Mouse (Mus musculus): ENCODE data around the gene Snx4. TPM values are rescaled to one million over a fixed set of nuclear protein-coding genes. Genes with fewer than 3 reads are reported as not detected.

The Snx4 gene
- polyA plus RNA-seq, 1 experiment = 17.3 TPM

- Histone ChIP-seq H3K4me3 (ENCODE audit: control insufficient read depth, insufficient read depth, low read length) (no peak overlapping the region), H3K27ac (ENCODE audit: control insufficient read depth, insufficient read depth, low read length) (no peak overlapping the region), H3K36me3 (ENCODE audit: control insufficient read depth, insufficient read depth, low read length) (peaks cover 23% of the 10 kb centered on the region), H3K4me1 (replicated peaks; ENCODE audit: control insufficient read depth, insufficient read depth, low read length) (peaks cover 15% of the 10 kb centered on the region), H3K27me3 (ENCODE audit: control insufficient read depth, insufficient read depth, low read length) (no peaks in the 10 kb centered on the region)
- no peak for DNase-seq
- TF ChIP-seq POLR2A (IDR thresholded peaks at IDR 0.05; ENCODE audit: control insufficient read depth, extremely low read depth, insufficient read depth, low read length, poor library complexity) = no peak
- no peak for TF ChIP-seq CTCF (IDR thresholded peaks at IDR 0.05; ENCODE audit: borderline replicate concordance, control insufficient read depth, extremely low read depth, insufficient read depth, low read length, poor library complexity)
- whole genome bisulfite sequencing = 6% methylated on average over 2 of the region's 2 CpGs
Observed at GRCm38 (mm10) chr16:33261584-33262061, 10.4 kb downstream of the Snx4 start.

- Histone ChIP-seq H3K4me3 (ENCODE audit: control insufficient read depth, insufficient read depth, low read length) (no peak overlapping the region), H3K27ac (ENCODE audit: control insufficient read depth, insufficient read depth, low read length) (no peak overlapping the region), H3K4me1 (replicated peaks; ENCODE audit: control insufficient read depth, insufficient read depth, low read length) (peaks cover 15% of the 10 kb centered on the region), H3K27me3 (ENCODE audit: control insufficient read depth, insufficient read depth, low read length) (no peaks in the 10 kb centered on the region), H3K36me3 (ENCODE audit: control insufficient read depth, insufficient read depth, low read length) (peaks cover 28% of the 10 kb centered on the region)
- TF ChIP-seq POLR2A (IDR thresholded peaks at IDR 0.05; ENCODE audit: control insufficient read depth, extremely low read depth, insufficient read depth, low read length, poor library complexity) (no peak), CTCF (IDR thresholded peaks at IDR 0.05; ENCODE audit: borderline replicate concordance, control insufficient read depth, extremely low read depth, insufficient read depth, low read length, poor library complexity) (no peak)
- WGBS = 7% methylated on average over 1 of the region's 1 CpGs
- no peak for DNase-seq
Observed at GRCm38 (mm10) chr16:33262096-33262495, 10.9 kb downstream of the Snx4 start.

- Histone ChIP-seq H3K36me3 (ENCODE audit: control insufficient read depth, insufficient read depth, low read length) (peaks cover 50% of the 10 kb centered on the region), H3K4me3 (ENCODE audit: control insufficient read depth, insufficient read depth, low read length) (no peak overlapping the region), H3K4me1 (replicated peaks; ENCODE audit: control insufficient read depth, insufficient read depth, low read length) (0 out of 2 replicates have a peak, but pooled peaks cover 2% of the 10 kb centered on the region), H3K27me3 (ENCODE audit: control insufficient read depth, insufficient read depth, low read length) (no peaks in the 10 kb centered on the region), H3K27ac (ENCODE audit: control insufficient read depth, insufficient read depth, low read length) (no peak overlapping the region; the same call in 1 of the 2 replicates)
- TF ChIP-seq CTCF (IDR thresholded peaks at IDR 0.05; ENCODE audit: borderline replicate concordance, control insufficient read depth, extremely low read depth, insufficient read depth, low read length, poor library complexity) (no peak), POLR2A (IDR thresholded peaks at IDR 0.05; ENCODE audit: control insufficient read depth, extremely low read depth, insufficient read depth, low read length, poor library complexity) (no peak)
- DNase-seq = no peak
- 43% methylated on average over 9 of the region's 9 CpGs for WGBS
Observed at GRCm38 (mm10) chr16:33267616-33268253, 16.5 kb downstream of the Snx4 start.

- WGBS = 94% methylated on average over 4 of the region's 4 CpGs
- Histone ChIP-seq H3K27ac (ENCODE audit: control insufficient read depth, insufficient read depth, low read length) (no peak overlapping the region), H3K36me3 (ENCODE audit: control insufficient read depth, insufficient read depth, low read length) (peaks cover 31% of the 10 kb centered on the region), H3K4me1 (replicated peaks; ENCODE audit: control insufficient read depth, insufficient read depth, low read length) (0 out of 2 replicates have a peak, but pooled peaks cover 2% of the 10 kb centered on the region), H3K4me3 (ENCODE audit: control insufficient read depth, insufficient read depth, low read length) (no peak overlapping the region), H3K27me3 (ENCODE audit: control insufficient read depth, insufficient read depth, low read length) (no peaks in the 10 kb centered on the region)
- DNase-seq = no peak
- TF ChIP-seq CTCF (IDR thresholded peaks at IDR 0.05; ENCODE audit: borderline replicate concordance, control insufficient read depth, extremely low read depth, insufficient read depth, low read length, poor library complexity) (no peak), POLR2A (IDR thresholded peaks at IDR 0.05; ENCODE audit: control insufficient read depth, extremely low read depth, insufficient read depth, low read length, poor library complexity) (no peak)
Observed at GRCm38 (mm10) chr16:33271824-33272223, 20.6 kb downstream of the Snx4 start.

- peaks cover 50% of the 10 kb centered on the region for H3K36me3 ChIP-seq (ENCODE audit: control insufficient read depth, insufficient read depth, low read length)
- no peaks in the 10 kb centered on the region for H3K4me1 ChIP-seq (replicated peaks; ENCODE audit: control insufficient read depth, insufficient read depth, low read length)
- H3K27me3 ChIP-seq (ENCODE audit: control insufficient read depth, insufficient read depth, low read length) = no peaks in the 10 kb centered on the region
- H3K4me3 ChIP-seq (ENCODE audit: control insufficient read depth, insufficient read depth, low read length) = no peak overlapping the region
- DNase-seq = no peak
- H3K27ac ChIP-seq (ENCODE audit: control insufficient read depth, insufficient read depth, low read length) = no peak overlapping the region
- WGBS = 73% methylated on average over 1 of the region's 1 CpGs
- TF ChIP-seq POLR2A (IDR thresholded peaks at IDR 0.05; ENCODE audit: control insufficient read depth, extremely low read depth, insufficient read depth, low read length, poor library complexity) = no peak
- no peak for TF ChIP-seq CTCF (IDR thresholded peaks at IDR 0.05; ENCODE audit: borderline replicate concordance, control insufficient read depth, extremely low read depth, insufficient read depth, low read length, poor library complexity)
Observed at GRCm38 (mm10) chr16:33283079-33283478, 31.8 kb downstream of the Snx4 start.

- no peaks in the 10 kb centered on the region for H3K4me1 ChIP-seq (replicated peaks; ENCODE audit: control insufficient read depth, insufficient read depth, low read length)
- no peak overlapping the region for H3K4me3 ChIP-seq (ENCODE audit: control insufficient read depth, insufficient read depth, low read length)
- TF ChIP-seq POLR2A (IDR thresholded peaks at IDR 0.05; ENCODE audit: control insufficient read depth, extremely low read depth, insufficient read depth, low read length, poor library complexity) = no peak
- no peak for TF ChIP-seq CTCF (IDR thresholded peaks at IDR 0.05; ENCODE audit: borderline replicate concordance, control insufficient read depth, extremely low read depth, insufficient read depth, low read length, poor library complexity)
- H3K27ac ChIP-seq (ENCODE audit: control insufficient read depth, insufficient read depth, low read length) = no peak overlapping the region
- H3K27me3 ChIP-seq (ENCODE audit: control insufficient read depth, insufficient read depth, low read length) = no peaks in the 10 kb centered on the region
- peaks cover 58% of the 10 kb centered on the region for H3K36me3 ChIP-seq (ENCODE audit: control insufficient read depth, insufficient read depth, low read length)
- 91% methylated on average over 9 of the region's 9 CpGs for WGBS
- no peak for DNase-seq
Observed at GRCm38 (mm10) chr16:33288536-33288935, 37.3 kb downstream of the Snx4 start.

Measured in thymus, adult 2 months (tissue).